Mouse (Mus musculus) liver, postnatal 0 days (tissue): ENCODE results near the gene Cfd.

Source experiments
- CTCF ChIP-seq: sonication (generic); IDR thresholded peaks from 2 replicates; pipeline ENCODE4 v1.5.1; 2016; ENCODE audit warnings: antibody characterized with exemption, low read depth
- EP300 ChIP-seq: IDR thresholded peaks from 2 replicates; pipeline ENCODE4 v1.6.1; 2016; ENCODE audit warnings: antibody characterized with exemption, low read depth, mild to moderate bottlenecking

GRCm38 (mm10) chr10:79929967-79930825 lies 39.5 kb downstream of the Cfd start:
- no peak for TF ChIP-seq CTCF
- TF ChIP-seq EP300 = no peak
